Mouse (Mus musculus) mature B cell (primary cell): Measurements from ENCODE around the gene Cbx4.

Source experiments
- in situ Hi-C: fragments of 300-500 bp; cut with MboI; formaldehyde crosslinking; loops from 2 replicates; pipeline ENCODE4 v1.14.3; 2019

Cbx4 gene

DNA sequence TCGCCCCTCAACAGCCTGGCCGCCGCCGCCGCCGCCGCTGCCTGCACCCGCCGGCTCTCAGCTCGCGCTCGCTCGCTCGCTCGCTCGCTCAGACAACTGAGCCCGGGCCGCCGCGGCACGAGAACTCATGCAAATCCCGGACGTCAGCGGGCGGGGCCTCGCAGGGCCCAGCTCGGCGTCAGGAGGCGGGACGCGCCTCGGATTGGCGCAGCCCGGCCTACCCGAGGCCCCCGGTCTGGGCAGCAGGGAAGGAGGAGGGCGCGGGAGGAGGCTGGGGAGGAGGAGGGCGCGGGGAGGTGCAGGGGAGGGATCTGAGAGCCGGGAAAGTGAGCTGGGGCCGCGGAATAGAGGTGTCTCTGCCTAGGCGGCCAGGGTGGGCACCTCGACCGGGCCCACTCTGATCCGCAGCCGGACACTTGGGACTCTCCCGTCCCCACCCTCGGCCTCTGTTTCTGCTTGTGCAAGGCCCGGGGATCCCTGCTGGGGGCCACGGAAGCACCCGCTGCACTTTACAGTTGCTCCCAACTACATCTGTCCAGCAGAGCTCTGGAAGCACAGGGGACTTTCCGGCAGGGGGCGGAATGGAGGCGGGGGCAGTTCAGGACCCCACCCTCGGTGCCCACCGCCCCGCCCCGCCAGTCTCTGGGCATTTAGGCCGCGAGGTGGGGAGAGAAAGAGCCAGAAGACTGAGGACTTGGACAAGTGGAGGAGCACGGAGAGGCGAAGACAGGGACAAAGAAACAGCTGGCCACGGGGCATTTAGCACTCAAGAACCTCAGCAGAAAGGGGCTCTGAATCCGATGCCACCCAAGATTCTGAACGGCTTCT, at the start of gene Cbx4:
Cbx4 (minus strand) TSS at position 78 of the 828 bp plus-strand sequence.
- in situ Hi-C loops = no loop called here

DNA sequence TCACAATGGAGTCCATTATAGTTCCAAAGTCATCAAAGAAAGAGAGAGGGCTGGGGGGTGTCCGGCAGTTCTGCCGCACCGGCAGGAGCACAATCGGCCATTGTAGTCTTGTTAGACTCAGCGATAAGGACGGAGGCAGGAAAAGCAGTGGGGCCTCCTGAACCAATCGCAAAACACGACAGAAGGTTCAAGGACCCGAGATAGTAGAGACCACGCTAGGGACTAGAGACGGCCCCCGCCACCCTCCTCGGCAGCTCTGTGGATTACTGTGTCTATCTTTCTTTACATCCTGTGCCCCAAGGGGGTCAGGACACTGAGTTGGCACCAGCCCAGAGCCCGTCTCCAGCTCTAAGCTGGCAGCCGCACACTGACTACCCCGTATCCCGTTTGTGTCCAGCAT, 48.6 kb upstream of the Cbx4 start:
- in situ Hi-C loops = no loop called here

DNA sequence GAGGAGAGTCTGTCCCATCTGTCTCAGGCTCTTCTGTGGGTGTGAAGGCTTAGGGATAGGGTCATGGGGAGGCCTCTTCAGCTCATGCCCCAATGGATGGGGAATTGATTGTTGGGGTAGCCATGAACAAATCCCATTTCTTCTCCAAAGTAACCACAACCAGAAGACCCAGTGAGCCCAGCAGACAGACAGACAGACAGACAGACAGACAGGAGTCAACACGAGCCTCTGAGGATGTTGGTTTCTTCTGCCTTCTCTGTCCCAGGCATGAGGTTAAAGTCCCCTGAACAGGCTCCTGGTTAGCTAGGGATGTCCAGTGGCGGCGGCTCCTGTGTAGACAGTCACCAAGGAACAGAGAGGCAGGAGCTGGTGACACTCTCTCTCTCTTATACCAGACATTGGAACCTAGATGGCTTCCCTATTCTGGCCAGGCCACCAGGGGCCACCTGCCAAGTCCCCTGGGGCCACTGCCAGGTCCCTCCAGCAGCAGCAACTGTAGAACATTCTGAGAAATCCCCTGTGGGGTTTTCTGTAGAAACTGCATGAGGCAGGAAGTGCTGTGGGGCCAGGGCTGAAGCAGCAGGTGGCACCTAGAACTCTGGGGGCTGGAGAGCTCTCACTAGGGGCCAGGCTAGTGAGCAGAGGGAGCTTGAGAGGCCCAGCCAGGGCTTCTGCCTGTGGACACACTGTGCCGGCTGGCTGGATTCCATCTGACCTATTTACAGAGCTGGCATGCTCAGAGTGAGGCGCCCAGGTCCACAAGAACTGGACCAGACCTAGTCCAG, 47.6 kb upstream of the Cbx4 start:
- in situ Hi-C loops = no loop called here

DNA sequence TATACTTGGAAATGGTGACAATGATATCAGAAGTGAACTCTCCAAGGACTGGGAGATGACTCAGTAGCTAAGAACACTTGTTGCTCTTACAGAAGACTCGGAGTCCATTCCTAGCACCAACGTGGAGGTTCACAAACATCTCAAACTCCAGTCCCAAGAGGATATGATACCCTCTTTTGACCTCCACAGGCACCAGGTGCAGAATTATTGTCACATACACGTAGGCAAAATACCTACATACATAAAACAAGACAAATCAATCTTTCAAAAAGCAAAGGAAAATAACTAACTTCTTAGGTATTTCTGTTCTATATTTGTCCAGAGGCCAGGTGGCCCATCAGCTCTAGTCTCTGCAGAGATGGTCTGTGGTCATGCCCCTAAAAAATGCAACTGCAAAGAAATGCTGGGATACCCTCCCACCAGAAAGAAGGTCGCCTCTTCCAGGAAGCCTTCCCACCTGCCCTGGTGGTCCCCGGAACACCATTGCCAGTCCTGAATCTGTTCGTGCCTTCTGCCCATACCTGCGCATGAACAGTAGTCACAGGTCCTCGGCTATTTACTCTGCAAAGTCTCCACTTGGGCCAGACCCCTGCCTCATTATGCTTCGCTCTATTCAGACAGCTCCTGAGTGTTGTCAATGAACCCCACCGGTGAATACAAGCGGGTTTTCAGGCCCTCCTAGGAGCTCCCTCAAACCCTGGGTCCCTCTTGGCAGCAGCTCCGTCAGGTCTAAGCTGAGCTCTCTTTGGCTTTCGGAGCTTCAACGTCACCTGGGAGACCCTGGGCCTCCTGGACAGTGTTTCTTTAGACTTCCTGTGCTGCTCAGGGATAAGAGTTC, 46.4 kb upstream of the Cbx4 start:
- in situ Hi-C loops = no loop called here

DNA sequence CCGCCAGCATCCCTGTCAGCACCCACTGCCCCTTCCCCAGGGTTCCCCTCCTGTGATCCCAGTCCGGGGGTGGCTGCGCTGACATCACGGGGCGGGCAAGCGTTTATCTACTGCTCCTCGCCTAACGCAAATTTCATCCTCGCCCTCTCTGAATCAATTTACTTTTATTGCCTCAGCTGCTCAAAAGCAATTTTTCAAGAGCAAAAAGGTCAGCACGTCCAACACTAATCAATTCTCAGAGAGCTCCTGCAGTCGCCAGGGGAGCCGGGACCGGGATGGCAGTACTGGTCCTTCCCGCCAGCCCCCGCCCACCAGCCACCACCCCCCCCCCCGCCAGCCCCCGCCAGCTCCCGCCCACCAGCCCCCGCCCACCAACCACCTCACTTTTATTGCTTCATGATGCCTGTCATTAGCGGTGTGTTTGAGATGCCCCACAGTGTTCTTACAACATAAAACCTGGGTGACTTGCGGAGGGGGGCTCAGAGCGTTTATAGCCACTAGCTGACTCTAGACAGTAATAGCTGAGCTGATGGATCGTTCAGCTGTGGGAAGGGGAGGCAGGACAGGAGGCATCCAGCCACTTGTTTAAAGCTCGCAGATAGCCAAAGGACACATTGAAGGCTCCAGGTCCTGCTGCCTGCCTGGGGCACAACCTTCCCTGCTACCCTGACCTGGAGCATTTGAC, 44.2 kb upstream of the Cbx4 start:
- in situ Hi-C loops = no loop called here

DNA sequence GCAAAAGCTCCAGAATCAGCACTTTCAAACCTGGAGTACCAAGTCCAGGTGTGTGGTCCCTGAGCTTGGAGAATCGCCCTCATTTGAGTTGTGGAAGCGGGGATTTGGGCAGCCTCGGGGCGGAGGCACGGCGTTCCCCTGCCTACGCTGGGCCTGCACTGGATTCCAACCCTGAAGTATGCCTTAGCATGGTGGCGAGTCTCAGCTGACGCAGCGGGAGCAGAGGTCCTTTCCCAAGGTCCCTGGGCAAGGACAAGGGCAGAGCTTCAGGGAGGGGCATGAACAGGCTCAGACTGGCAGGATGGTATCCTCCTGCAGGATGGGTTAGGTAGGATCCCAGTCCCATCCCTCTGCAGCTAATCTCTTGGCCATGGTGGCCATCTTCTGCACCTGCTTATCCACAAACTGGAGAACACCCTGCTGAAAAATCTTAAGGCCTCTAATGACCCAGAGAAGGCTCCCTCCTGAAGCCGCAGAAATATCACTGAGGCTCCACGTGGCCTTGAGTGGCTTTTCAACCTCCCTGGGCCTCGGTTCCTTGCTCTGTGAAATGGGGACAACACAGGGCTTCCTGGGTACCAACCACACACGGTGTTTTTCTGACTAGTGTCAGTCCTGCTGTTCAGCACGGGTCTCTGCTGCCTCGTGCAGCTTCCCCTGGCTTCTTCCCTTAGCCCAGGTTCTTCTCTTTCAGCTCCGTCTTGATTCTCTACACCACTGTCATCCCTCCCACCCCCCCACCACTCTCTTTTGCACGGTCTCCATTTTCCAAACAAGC, 43.4 kb upstream of the Cbx4 start:
- in situ Hi-C loops = loop anchor here (5.0 kb wide), 1 partner anchor 37 kb away; no protein-coding TSS in a partner anchor

DNA sequence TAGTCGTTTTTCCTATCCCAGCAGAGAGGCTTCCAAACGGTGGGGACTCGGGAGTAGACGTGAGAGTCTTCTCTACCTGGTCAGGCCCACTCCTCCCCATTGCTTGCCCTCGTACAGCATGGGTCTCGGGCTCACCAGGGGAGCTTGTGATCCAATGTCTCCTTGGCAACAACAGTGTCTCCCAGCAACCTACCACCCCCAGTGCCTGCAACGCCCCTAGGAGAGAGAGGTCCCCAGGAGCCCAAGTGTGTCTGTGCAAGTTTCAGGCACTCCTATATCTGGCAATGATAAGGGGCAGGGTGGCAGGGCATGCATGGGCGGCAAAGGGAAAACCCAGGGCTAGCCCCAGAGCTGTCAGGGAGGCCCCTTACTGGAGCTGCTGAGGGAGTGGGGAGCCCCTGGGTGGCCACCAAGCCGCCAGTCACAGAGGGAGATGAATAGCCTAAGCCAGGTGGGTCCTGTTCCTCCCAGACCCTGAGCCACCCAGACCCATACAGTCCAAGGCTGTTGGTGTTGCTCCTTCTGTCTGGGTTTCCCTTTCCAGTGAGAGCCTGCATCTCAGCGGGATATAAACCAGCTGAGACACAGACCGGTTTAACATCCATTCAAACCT, 42.8 kb upstream of the Cbx4 start:
- in situ Hi-C loops = loop anchor here (5.0 kb wide), 1 partner anchor 36 kb away; no protein-coding TSS in a partner anchor

DNA sequence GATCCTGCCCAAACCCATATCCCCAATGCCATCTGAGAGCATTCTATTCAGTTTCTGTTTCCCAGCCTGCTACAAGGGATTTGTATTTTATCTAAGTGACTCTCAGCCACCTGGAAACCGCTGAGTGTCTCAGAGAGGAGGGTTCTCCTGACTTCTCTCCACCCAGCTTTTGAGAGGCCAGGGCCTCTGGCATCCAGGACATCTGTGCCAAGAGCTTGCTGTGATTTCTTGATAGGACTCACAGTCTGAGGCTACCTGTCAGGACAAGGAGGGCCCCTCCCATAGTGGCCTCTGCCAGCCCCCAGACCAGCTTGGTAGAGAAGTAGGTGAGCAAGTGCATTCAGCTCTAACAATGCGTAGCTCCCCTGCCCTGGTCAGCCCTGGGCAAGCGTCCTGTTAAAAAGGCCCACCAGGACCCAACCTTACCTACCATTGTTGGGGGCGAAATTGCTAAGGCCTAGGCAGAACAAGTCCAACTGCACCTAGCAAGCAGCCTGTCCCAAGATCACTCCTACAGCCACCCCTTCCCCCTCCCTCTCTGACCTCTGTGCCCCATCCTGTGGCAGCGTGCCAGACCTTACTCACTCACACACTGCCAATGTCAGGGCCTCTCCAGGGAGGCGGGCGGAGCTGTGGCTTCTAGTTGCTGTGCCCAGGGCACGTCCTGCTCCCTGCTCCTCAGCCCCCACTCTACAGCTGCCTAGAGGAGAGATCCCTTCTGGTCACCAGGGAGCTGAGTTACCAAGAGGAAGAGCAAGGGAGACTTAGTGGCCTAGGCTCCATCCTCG, 41.9 kb upstream of the Cbx4 start:
- in situ Hi-C loops = loop anchor here (5.0 kb wide), 1 partner anchor 36 kb away; no protein-coding TSS in a partner anchor

DNA sequence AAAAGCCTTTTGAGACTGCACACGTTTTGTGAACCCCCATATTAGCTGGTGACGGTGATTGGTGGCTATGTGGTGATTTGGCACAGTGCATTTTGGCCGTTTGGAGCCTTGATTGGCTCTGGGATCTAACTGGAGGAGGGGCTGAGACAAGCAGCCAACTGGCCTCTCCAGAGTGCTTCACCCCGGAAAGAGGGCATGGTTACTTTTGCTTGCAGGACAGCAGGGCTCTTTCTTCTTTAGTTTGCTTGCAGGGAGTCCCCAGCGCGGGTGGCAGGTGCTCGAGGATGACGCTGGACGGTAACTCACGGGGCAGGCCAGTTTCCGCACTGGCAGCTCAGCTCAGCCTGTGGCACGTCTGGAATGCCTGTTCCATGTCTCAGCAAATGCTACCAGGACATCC, 41.1 kb upstream of the Cbx4 start:
- in situ Hi-C loops = loop anchor here (5.0 kb wide), 1 partner anchor 35 kb away; no protein-coding TSS in a partner anchor

DNA sequence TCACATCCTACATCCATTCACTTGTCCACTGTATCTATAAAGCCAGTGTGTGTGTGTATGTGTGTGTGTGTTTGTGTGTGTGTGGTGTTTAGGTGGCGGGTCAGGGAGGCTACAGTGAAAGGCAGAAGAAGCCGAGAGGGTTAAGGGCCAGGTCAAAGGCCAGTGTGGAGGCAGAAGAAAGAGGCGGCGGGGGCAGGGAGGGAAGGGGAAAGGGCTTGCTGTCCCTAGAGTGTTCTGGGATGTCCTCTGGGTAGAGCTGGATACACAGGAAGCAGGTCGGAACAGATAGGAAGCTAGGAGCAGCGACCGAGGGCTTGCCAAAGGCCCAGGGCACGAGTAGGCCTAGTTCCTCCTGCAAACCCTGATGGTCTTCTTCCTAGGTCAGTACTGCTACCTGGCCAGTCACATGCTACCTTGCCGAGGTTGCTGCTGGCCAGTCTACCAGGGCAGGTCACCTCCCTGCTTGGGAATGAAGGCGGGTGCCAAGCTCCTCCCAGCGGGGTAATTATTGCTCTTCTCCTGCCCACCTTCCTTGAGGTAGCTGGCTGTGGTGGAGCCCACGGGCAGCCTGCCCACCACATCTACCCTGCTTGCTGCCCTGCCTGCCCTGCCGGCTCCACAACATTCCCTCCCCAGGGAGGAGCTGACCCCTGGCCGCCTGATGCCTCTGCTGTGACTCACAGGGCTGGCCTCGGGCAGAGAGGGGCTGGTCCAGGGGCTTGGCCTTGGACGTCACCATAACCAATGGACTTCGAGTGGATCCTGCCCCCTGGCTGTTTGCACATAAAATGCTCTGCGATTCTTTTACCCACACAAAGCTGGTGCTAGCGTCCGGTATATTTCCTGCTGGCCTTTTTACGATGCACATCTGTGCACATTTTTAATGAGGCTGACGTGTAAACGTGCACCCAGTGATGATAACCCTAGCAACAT, 40.2 kb upstream of the Cbx4 start:
- in situ Hi-C loops = loop anchor here (5.0 kb wide), 1 partner anchor 34 kb away; no protein-coding TSS in a partner anchor

DNA sequence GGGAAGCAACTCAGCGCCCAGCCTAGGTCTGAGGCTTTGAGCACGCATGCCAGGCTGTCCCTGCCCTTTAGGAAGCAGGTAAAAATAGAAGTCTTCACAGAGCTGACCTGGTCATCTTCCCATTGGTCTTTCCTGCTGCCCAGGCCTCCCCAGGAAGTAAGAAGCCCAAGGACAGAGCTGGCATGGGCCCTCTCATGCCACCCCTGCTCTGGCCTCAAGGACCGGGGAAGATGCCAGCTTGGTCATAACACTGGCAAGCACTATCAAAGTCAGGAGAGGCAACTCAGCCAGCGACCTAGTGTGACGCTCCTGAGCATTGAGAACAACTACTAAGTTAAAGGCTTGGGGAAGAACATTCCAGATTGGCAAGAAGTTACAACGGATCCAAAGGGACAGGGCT, 38.5 kb upstream of the Cbx4 start:
- in situ Hi-C loops = no loop called here

DNA sequence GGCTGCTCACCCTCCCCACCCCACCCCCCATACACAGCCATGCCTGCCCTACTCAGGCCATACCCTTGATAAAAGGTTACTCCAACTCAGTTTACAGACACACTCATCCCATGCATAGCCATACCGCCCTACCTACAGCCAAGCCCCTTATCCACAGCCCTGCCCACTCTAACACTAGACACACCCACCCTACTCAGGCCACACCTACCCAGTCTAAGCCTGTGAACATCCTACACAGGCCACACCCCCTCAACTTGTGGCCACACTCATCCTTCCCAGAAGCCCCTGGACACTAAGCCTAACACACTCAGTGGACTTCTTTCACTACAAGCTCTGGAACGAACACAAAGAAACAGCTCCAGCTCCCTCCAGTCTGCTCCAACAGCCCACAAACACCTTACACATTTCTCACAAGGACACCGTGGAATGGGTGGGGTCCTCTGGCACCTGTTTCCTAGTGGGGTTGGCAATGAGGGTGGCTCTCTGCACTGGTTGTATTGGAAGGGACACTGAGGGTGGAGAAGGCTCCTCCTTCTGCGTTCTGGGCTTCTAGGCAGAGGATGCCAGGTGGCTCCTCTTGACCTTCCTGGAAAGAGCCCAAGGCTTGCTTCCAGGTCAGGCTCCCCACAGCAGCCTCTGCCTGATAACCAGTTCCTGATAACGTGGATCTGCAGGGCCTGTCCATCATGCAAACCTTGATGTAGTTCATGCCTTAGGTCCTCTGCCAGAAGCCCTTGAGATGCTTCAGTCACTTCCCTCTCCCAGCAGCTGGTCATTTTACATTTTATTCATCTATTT, 37.7 kb upstream of the Cbx4 start:
- in situ Hi-C loops = no loop called here

DNA sequence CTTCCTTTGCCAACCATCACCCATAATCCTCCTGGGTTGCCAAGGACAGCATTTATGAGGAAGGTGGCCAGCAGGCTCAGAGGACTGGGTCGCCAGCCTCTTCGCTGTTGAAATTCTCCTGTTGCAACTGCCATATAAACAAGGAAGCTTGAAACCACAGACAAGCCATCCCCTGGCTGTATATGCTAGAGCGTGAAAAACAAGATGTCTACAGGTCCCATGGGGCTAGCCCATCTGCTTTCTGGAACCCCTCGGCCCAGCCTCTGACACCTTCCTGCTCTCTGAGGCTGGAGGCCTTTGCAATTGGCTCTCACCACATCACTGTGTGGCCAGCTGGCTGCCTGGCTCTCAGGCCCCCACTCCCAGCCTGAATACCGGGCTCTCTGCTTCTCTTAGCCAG, 36.4 kb upstream of the Cbx4 start:
- in situ Hi-C loops = no loop called here

DNA sequence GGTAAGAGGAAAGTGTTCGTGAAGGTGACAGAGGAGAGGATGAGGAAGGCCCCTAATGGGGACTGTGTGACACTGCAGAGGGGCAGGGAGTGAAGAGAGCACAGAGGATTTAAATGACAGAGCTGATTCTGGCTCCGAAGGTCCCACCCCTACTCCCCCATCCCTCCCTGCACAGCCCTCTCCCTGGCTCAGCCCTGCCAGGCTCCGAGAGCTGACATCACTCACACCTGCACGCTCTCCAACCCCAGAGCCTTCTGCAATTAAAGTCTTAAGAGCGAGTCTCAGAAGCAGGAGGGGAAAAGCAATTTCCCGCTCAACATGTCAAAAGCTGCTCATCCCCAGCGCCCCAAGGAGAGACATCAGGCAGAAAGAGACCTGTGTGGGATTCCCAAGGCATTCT, 32.9 kb upstream of the Cbx4 start:
- in situ Hi-C loops = no loop called here

DNA sequence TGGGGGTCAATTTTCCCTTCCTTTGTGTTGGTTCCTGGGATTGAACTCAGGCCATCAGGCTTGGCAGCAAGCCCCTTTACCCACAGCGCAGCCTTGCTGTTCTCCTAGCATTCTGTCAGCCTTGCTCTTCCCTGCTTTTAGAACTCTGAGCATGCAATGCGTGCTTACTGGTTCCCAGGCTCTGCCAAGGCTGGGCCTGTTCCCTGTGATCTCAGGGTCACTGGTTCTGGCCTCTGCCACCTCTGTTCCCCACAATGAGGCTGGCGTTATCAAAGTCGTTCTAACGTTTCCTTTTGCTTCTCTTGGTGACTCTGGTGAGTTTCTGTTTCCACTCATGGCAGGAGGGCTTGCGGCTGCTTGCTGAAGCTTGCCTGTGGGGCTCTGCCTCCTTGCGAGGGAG, 31.9 kb upstream of the Cbx4 start:
- in situ Hi-C loops = no loop called here

DNA sequence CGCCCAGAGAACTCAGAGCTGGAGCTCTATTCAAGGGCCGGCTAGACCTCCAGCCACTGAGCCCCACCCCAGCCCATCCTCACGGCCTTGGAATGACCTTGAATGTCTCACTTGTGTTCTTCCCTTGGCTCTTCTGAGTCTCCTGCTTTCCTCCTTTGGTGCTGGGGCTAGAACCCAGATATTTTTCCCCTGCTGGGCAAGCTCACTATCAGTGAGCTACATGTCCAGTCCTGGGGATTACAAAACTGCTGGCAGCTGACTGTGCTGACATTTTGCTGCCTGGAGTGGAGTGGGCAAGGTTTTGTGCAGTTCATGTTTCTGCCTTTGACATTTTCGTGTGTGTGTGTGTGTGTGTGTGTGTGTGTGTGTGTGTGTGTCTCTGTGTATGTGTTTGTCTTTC, 31.0 kb upstream of the Cbx4 start:
- in situ Hi-C loops = no loop called here

DNA sequence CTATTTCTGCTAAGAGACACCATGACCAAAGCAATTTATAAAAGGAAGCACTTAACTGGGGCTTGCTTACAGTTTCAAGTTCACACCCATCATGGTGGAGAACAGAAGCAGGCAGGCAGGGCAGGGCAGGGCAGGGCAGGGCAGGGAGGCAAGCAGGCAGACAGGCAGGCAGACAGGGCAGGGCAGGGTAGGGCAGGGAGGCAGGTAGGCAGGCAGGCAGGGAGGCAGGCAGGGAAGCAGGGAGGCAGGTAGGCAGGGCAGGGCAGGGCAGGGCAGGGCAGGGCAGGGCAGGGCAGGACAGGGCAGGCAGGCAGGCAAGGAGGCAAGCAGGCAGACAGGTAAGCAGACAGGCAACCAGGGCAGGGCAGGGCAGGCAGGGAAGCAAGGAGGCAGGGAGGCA, 26.7 kb upstream of the Cbx4 start:
- in situ Hi-C loops = no loop called here
